Mouse (Mus musculus): ENCODE results near the gene Rhbdf1.

The Rhbdf1 gene

GRCm38 (mm10) chr11:32190119-32190518 is 32.0 kb downstream of the Rhbdf1 start:
- DNase-seq (ENCODE audit: low read depth, low spot score), result no peak

- no peak for DNase-seq (ENCODE audit: low read depth, low spot score)
These were observed 32.7 kb downstream of the Rhbdf1 start for GRCm38 (mm10) chr11:32189434-32189833.

GRCm38 (mm10) chr11:32188881-32189280 is 33.2 kb downstream of the Rhbdf1 start:
- no peak for DNase-seq (ENCODE audit: low read depth, low spot score)

- DNase-seq (ENCODE audit: low read depth, low spot score), result no peak
These were observed 34.8 kb downstream of the Rhbdf1 start for GRCm38 (mm10) chr11:32187256-32187655.

GRCm38 (mm10) chr11:32186031-32186430 is 36.1 kb downstream of the Rhbdf1 start:
- DNase-seq (ENCODE audit: low read depth, low spot score), result no peak

- DNase-seq (ENCODE audit: low read depth, low spot score), result no peak
These were observed 37.6 kb downstream of the Rhbdf1 start for GRCm38 (mm10) chr11:32184469-32184868.

- DNase-seq (ENCODE audit: low read depth, low spot score), result peak; percentile 45
These were observed 39.9 kb downstream of the Rhbdf1 start for GRCm38 (mm10) chr11:32181973-32182868.

GRCm38 (mm10) chr11:32181246-32181645 is 40.9 kb downstream of the Rhbdf1 start:
- DNase-seq (ENCODE audit: low read depth, low spot score), result no peak

- DNase-seq (ENCODE audit: low read depth, low spot score), result no peak
These were observed 43.6 kb downstream of the Rhbdf1 start for GRCm38 (mm10) chr11:32178506-32178905.

- DNase-seq (ENCODE audit: low read depth, low spot score), result no peak
These were observed 55.4 kb downstream of the Rhbdf1 start for GRCm38 (mm10) chr11:32166683-32167082.

- DNase-seq (ENCODE audit: low read depth, low spot score), result peak; percentile 61
These were observed 59.9 kb downstream of the Rhbdf1 start for GRCm38 (mm10) chr11:32161922-32162804.

- no peak for DNase-seq (ENCODE audit: low read depth, low spot score)
These were observed 60.6 kb downstream of the Rhbdf1 start for GRCm38 (mm10) chr11:32161500-32161899.

- DNase-seq (ENCODE audit: low read depth, low spot score), result no peak
These were observed 61.8 kb downstream of the Rhbdf1 start for GRCm38 (mm10) chr11:32160341-32160740.
